Mouse (Mus musculus): ENCODE measurements around the gene Zfp143. TPM values are rescaled to one million over a fixed set of nuclear protein-coding genes. Genes with fewer than 3 reads are reported as not detected.

Zfp143 gene
- 12.8 and 14.9 TPM in 2 replicates for polyA plus RNA-seq (2012; rRNA removed; ENCODE audit: low replicate concordance)

DNA sequence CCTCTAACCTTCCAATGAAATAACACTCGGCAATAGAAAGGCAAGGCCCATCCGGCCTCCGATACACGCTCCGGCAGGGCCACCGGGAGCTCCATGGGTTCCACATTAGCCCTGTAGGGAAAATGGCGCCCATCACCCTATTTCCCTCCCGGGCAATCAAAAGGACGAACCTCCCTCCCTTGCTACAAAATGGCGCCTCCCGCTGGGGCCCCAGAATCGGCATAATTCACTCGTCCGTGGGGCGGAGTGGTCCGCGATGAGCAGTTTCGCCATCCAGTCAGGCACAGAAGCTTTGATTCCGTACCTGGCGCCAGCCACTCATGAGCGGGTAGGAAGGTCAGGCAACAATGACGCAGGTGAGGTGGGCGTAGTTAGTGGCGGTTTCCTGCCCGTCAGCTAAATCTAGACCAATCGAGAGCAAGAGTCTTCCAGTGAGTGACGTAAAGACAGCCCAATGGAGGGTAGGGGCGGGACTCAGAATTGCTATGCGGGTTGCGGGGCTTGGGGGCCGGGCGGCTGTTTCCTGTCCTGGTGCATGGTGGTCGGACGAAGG, at the start of gene Zfp143:
Zfp143 (plus strand) TSS at position 19 of the 553 bp plus-strand sequence.

DNA sequence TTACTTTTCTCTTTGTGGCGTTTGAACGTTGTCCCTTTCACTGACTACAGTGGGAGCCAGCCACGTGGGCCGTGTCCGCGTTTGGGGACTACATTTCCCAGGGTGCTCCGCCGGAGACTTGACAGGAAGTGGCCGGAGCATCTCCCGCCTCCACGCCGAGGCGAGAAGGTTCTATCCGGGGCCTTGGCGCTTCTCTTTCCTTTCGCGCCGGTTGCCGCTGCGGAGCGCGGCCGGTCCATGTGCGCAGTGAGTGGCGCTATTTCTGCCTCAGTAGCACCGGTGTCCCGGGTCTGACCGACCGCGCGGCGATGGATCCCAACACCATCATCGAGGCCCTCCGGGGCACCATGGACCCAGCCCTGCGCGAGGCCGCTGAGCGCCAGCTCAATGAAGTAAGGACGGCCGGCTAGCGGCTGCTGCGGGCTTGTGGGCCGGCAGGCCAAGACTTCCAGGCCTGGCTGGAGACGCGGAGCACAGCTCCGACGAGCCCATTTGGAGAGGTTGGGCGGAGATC, 42.8 kb upstream of the Zfp143 start, which contains the start of gene Ipo7:
Ipo7 (plus strand) TSS at position 158 of the 514 bp plus-strand sequence.

DNA sequence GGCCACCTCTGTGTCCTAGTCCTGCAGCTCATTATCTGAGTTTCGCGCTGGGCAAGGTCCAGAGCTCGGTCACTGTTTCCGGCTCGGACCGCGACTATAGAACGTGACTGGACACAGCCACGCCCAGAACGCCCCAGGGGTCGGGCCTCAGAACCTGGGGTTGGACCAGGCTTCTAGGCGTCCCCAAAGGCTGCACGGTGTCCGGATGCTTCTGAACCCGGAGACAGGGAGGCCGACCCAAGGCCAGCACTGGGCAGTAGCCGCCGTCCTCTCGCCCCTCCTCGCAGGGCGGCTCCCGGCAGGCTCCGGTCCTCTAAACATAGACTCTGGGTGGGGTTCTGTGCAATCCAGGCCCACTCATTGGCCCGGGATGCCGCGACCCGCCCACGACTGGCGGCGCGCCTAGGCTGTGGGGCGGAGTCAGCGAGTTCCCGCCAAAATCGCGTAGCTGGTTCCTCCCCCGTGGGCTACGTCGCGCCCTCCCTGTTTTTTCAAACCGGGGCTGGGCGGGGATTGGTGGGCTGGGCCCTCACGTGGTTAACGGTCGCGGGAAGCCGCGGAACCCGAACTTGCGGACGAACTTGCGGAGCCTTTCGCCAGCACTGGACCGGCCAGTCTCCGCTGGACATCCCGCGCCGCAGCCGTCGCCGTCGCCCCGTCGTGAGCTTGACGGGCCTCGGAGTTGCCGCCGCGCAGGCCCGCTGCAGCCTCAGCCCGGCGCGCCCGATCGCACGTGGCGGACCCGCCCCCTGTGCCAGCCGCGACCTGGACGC, 60.7 kb downstream of the Zfp143 start, which contains the start of gene Wee1:
Wee1 (plus strand) TSS at position 531 of the 773 bp plus-strand sequence.

Other genes starting within 250 kb of the Zfp143 start
- gene Scube2, start 195.5 kb upstream of the Zfp143 start, polyA plus RNA-seq (2012; rRNA removed; ENCODE audit: low replicate concordance): 0.20 and 3.4 TPM in 2 replicates
- gene Dennd5a, start 100.7 kb upstream of the Zfp143 start, polyA plus RNA-seq (2012; rRNA removed; ENCODE audit: low replicate concordance): 129 and 135 TPM in 2 replicates
- gene Tmem41b, start 74.3 kb upstream of the Zfp143 start, polyA plus RNA-seq (2012; rRNA removed; ENCODE audit: low replicate concordance): 22.3 and 22.9 TPM in 2 replicates
- gene Ipo7, start 42.9 kb upstream of the Zfp143 start, polyA plus RNA-seq (2012; rRNA removed; ENCODE audit: low replicate concordance): 13.2 and 31.4 TPM in 2 replicates
- gene Wee1, start 60.8 kb downstream of the Zfp143 start, polyA plus RNA-seq (2012; rRNA removed; ENCODE audit: low replicate concordance): 2.3 and 9.4 TPM in 2 replicates
- 14.3 and 25.5 TPM in 2 replicates for gene Swap70, start 160.5 kb downstream of the Zfp143 start, polyA plus RNA-seq (2012; rRNA removed; ENCODE audit: low replicate concordance)